Mouse (Mus musculus) brown adipose tissue, adult 24 weeks (tissue): ENCODE data around the gene Tnfrsf22. TPM values are rescaled to one million over a fixed set of nuclear protein-coding genes. Genes with fewer than 3 reads are reported as not detected.
"Not testable (repeated sequence)": the region's sequence is repeated elsewhere in the genome, so short reads cannot be mapped to it uniquely, and the experiment has no call there.

Source experiments
- H3K27ac ChIP-seq: fragments of 200-500 bp; replicated peaks from 2 replicates; pipeline ENCODE4 v1.5.1; 2012; ENCODE audit warnings: low read depth, mild to moderate bottlenecking, low read length
- H3K4me1 ChIP-seq: fragments of 200-500 bp; 2 replicates; pipeline ENCODE4 v1.6.1; 2012; ENCODE audit warnings: low read length, mixed read lengths; ENCODE audit not compliant: control insufficient read depth, insufficient read depth, insufficient read length
- H3K4me3 ChIP-seq: fragments of 200-500 bp; 2 replicates; pipeline ENCODE4 v1.5.1; 2012; ENCODE audit warnings: low read depth, mild to moderate bottlenecking, low read length, moderate library complexity; ENCODE audit not compliant: insufficient read depth
- polyA plus RNA-seq: library from polyadenylated mRNA; stranded (reverse); fragments of >200 nt; gene quantifications from 2 replicates; pipeline ENCODE4 v1.2.4, GENCODE M21; 2012; ENCODE audit not compliant: missing spikeins, insufficient read depth, insufficient read length

Gene Tnfrsf22
- polyA plus RNA-seq, 1 experiment = 5.9 TPM

DNA sequence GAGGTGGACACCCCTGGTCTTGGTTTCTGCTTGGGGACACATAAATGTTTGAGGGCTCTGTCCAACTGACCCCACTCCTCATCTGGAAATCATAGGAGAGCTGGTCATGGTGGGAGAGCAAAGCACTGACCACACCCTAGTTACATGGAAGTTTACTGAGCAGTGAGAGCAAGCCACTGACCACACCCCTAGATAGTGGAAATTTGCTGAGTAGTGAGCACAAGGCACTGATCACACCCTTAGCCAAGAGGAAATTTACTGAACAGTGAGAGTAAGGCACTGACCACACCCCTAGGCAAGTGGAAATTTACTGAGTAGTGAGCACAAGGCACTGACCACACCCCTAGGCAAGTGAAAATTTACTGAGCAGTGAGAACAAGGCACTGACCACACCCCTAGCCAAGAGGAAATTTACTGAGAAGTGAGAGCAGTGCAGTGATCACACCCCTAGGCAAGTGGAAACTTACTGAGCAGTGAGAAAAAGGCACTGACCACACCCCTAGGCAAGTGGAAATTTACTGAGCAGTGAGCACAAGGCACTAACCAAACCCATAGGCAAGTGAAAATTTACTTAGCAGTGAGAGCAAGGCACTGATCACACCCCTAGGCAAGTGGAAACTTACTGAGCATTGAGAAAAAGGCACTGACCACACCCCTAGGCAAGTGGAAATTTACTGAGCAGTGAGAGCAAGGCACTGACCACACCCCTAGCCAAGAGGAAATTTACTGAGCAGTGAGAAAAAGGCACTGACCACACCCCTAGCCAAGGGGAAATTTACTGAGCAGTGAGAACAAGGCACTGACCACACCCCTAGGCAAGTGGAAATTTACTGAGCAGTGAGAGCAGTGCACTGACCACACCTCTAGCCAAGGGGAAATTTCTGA lies 17.2 kb upstream of the Tnfrsf22 start:
- H3K27ac ChIP-seq = no peak overlapping the region
- no peak overlapping the region for H3K4me3 ChIP-seq
- no peaks in the 10 kb centered on the region for H3K4me1 ChIP-seq

DNA sequence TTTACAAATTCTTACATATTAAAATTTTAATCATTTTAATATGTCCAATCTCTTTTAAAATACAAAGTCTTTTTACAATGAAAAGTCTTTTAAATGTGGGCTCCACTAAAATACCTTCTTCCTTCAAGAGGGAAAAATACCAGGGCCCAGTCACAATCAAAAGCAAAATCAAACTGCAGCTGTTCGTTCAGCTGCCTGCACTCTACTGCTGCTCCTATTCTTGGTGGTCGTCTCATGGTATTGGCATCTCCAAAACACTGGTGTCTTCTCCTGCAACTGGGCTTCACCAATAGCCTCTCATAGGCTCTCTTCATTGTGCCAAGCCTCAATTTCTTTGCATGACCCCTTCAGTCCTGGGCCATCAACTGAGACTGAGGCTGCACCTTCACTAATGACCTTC lies 14.0 kb upstream of the Tnfrsf22 start:
- Histone ChIP-seq H3K4me1 (no peaks in the 10 kb centered on the region), H3K4me3 (no peak overlapping the region), H3K27ac (no peak overlapping the region)

DNA sequence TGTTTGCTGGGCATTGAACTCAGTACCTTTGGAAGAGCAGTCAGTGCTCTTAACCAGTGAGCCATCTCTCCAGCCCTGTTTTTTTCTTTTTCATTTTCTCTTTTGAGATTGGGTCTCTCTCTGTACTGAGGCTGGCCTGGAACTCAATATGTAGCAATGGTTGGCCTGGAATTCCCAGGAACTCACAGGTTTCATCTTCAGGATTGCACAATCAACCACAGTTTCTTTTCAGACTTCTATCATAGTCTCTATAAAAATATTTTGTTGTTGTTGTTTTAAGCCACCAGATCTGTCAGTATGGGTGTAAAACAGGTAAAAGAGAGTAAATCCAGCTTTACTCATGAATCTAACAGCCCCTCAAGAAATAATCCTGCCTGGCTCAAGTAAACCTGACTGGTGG lies 11.3 kb upstream of the Tnfrsf22 start:
- H3K4me1 ChIP-seq = no peaks in the 10 kb centered on the region
- H3K27ac ChIP-seq = no peak overlapping the region
- H3K4me3 ChIP-seq = no peak overlapping the region

DNA sequence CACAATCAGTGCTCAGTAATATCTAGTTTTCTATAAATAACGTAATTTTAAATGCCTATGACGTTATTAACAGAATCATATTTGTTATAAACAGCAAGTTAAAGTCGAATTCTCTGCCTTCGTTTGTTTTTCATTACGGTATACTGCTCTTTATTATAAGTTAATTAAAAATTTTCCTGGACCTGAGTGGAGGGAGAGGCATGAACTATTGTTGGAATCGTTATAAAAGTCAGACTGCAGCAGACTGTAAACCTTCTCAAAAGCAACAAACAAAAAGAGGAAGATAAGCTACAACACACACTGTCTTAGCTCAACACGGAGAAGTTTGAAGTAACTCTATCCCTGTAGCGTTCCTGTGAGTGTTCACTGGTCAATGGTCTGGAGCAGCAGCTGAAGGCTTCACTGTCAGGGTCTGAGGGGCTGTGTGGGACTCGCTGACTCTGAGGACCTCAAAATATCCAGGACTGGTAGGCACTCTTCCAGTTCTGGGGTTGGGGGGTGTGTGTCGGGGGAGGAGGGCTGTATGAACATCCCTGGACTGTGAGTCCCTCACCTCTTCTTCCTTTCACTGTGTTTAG lies 397 bp upstream of the Tnfrsf22 start:
- not testable (repeated sequence) for H3K27ac ChIP-seq, H3K4me3 ChIP-seq, H3K4me1 ChIP-seq

DNA sequence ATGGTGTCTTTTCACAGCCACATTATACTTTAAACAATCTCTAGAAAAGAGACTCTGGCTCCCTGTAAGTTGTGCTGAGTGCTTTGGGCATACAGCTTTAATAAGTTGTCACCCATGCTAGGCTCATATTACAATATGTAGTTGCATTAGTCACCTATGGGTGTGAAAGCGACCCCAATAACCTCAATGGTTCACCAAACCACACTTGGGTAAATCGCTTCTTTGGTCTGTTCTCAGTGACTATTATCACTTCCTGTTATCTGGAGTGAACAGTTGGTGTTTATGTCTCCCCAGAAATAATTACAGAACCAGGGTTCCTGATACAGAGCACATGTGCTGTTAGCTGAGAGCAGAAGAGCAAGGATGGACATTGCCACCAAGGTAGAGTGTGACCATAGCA lies 5.5 kb downstream of the Tnfrsf22 start:
- H3K4me1 ChIP-seq, H3K4me3 ChIP-seq, H3K27ac ChIP-seq: not testable (repeated sequence)

DNA sequence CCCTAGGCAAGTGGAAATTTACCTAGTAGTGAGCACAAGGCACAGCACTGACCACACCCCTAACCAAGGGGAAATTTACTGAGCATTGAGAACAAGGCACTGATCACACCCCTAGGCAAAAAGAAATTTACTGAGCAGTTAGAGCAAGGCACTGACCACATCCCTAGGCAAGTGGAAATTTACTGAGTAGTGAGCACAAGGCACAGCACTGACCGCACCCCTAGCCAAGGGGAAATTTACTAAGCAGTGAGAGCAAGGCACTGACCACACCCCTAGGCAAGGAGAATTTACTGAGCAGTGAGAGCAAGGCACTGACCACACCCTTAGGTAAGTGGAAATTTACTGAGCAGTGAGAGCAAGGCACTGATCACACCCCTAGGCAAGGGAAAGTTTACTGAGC lies 12.8 kb downstream of the Tnfrsf22 start:
- no peak overlapping the region for H3K4me3 ChIP-seq
- H3K27ac ChIP-seq = no peak overlapping the region
- H3K4me1 ChIP-seq = no peaks in the 10 kb centered on the region

DNA sequence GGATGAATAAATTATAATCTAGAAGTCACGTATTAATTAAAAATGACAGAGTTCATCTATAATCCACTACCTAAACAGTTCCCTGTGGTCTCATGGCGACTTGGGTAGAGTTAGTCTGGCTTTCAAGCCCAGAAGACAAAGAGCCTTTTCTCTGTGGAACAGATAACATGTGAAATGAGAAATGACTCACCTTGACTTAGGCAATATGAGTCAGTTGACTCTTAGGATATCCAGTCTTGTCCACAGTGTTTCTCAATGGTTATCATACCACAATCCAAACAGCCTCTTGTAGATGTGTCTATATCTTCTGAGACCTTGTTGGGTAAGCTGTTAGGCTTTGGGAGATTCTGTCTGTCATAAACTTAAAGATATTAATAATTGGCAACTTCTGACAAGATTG lies 18.0 kb downstream of the Tnfrsf22 start:
- H3K4me3 ChIP-seq = no peak overlapping the region
- H3K27ac ChIP-seq = no peak overlapping the region
- no peaks in the 10 kb centered on the region for H3K4me1 ChIP-seq

DNA sequence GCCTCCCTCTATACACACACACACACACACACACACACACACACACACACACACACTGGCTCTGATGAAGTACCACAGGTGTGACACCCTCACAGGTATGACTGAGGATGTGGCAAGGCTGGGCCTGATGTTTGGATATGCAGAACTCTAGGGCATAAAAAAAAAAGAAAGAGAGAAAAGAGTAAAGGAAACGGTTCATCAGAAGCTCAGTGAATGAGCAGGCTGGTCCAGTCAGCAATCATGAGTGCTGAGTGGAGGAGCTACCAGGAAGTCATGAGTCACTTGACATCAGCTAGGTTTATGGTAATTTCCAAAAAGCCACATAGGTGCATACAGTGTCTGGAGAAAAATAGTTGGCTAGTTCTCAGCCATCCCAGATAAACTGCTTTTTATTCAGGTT lies 20.0 kb downstream of the Tnfrsf22 start:
- no peaks in the 10 kb centered on the region for H3K4me1 ChIP-seq
- H3K4me3 ChIP-seq = no peak overlapping the region
- H3K27ac ChIP-seq = no peak overlapping the region

DNA sequence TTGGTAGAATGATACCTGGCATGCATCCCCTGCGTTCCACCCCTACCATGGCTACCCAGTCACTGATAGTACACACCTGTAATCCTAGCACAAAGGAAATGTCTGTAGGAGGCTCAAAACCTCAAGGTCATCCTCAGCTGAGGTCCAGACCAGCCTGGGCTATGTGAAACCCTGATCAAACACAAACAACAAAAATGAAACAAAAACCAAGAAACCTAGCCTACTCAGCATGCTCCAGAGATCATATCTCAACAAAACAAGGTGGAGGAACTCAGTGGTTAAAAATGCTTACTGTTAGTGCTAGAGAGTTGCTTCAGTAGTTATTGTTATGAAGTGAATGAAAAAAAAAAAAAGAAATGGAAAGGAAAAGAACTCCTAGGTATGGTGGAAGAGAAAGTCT lies 20.9 kb downstream of the Tnfrsf22 start, which contains the start of gene Tnfrsf26:
TSS of gene Tnfrsf26 (minus strand) at position 183 of the 400 bp plus-strand sequence.
- H3K4me3 ChIP-seq = peak within 1 kb of the TSS; percentile 31
- H3K4me1 ChIP-seq = no peaks in the 10 kb centered on the region
- peak within 1 kb of the TSS; percentile 18 for H3K27ac ChIP-seq

DNA sequence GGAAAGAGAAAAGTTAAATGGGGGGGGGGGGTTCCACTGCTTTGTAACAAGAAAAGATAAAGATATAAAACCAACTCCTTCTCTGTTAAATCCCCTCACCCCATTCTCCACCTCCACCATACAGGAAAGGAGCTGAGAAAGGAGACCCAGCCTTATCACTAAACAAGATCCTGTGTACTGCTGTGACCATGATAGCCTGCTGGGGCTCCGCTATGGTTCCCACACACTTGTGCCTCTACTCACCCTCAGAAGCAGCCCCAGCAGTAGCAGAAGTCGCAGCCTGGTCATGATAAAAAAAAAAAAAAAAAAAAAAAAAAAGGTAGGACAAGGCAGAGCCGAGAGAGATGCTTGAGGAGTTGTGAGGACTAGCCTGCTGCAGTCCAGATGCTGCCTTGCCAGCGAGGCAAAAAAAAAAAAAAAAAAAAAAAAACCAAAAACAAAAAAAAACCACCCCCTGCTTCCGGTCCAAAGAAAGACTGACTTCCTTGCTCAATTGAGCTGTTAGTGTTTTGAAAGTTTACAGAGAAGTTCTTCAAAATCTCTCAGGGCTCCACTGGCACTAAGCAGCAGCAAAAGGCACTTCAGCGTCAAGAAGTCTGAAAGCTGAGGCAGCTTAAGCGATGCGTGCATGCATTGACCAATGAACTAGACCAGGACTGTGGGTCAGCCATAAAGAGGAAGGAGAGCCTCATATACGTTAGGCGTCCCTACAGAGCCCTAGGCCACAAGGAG lies 21.7 kb downstream of the Tnfrsf22 start:
- peak overlapping the region; percentile 31 for H3K4me3 ChIP-seq
- H3K4me1 ChIP-seq = no peaks in the 10 kb centered on the region
- H3K27ac ChIP-seq = peak overlapping the region; percentile 18

DNA sequence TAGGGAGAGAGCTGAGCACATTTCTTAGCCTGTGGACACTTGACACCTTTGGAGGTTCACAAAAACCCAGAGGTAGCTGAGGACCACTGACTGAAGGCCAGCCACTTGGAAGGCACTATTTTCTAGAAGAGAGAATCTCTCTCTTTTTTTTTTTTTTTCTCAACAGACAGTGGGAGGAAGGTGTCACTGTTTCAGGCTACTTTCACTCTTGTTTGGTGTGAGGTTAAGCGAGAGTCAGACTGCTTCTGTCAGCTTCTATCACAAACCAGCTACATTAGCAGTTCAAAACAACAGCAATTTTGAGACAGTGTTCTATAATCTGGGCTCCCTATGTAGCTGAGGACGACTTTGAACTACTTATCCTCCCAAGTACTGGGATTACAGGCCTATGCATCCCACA lies 23.3 kb downstream of the Tnfrsf22 start:
- H3K27ac ChIP-seq = no peak overlapping the region
- no peak overlapping the region for H3K4me3 ChIP-seq
- H3K4me1 ChIP-seq = no peaks in the 10 kb centered on the region

DNA sequence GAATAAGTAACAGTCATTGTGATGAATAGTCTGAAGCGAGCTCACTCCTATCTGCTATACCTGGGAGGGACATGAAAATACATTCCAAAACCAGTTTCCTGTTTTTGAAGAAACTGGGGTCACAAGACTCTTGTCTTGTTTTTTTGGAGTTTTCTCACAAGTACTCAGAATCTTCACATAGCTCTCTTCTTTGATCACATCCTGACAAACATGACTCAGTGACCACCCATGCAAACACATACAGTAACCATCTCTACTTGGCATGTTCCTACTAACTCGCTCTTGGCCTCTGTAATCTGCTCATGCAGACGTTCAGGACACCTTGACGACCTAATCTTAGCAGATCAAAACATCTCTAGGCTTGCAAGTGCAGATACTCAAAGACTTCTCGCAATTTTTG lies 24.3 kb downstream of the Tnfrsf22 start:
- H3K4me3 ChIP-seq = no peak overlapping the region
- H3K4me1 ChIP-seq = no peaks in the 10 kb centered on the region
- no peak overlapping the region for H3K27ac ChIP-seq

DNA sequence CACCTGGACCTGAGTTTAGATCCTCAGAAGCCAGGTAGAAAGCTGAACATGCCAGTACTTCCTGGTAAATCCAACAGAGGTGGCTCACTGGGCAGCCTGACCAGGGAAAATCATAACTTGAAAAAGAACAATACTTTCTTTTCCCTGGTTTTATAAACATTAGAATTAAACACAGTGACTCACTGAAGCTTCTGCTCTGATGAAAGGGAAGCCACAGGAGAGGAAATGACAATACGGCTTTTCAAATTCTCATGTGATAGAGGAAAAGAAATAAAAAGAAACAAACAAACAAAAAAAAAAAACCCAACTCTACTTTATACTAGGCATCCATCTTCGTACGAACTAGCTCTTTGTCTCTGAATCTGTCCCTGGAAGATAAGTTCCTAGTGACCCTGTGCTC lies 24.9 kb downstream of the Tnfrsf22 start:
- no peak overlapping the region for H3K4me3 ChIP-seq
- H3K4me1 ChIP-seq = no peaks in the 10 kb centered on the region
- H3K27ac ChIP-seq = no peak overlapping the region

DNA sequence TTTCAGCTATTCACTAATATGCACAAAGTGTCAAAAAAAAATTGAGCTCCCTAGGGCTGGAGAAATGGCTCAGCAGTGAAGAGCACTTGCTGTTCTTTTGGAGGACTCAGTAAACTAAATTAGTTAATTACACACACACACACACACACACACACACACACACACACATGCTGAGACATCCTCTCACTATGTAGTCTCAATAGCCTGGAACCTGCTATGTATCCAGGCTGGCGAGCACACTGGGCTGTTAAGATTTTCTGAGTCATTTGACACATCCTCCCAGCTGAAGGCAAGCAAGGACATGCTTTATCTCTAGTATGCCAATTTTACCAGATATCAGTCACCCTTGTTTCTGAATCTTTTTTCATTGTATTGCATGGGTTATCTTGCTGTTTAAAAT lies 28.5 kb downstream of the Tnfrsf22 start:
- no peaks in the 10 kb centered on the region for H3K4me1 ChIP-seq
- no peak overlapping the region for H3K4me3 ChIP-seq
- H3K27ac ChIP-seq = no peak overlapping the region

DNA sequence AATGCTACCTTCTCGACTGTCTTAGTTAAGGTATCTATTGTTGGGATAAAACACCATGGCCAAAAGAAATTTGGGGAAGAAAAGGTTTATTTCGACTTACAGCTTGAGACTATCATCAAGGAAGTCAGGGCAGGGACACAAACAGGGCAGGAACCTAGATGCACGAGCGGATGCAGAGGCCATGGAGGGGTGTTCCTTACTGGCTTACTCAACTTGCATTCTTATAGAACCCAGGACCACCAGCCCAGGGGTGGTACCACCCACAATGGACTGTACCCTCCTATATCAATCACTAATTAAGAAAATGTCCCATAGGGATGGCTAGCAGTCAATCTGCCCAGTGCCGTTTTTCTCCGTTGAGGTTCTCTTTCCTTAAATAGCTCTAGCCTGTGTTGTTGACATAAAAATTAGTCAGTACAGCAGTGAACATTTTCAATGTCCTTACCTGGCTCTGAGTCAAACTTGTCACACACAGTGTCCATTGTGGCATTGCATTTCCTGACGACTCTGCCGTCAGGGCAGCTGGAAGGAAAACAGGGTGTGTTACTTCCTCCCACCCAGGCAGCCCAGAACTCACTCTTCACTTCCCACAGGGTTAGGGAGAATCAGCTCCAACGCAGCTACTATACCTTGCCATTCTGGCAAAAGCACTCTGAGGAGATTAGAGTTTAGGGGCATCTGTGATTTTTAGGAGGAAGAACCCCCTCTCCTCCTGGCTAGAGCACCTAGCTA lies 34.9 kb downstream of the Tnfrsf22 start:
- H3K4me3 ChIP-seq = no peak overlapping the region

More for the DNA sequence above, 34.9 kb downstream of the Tnfrsf22 start:
- H3K27ac ChIP-seq = peak overlapping the region; percentile 97
- H3K4me1 ChIP-seq = peaks cover 6% of the 10 kb centered on the region
